In genomic region chr11:64037471-64038125, GRCm38 (mm10) we compare ENCODE assay signal across 18 mouse cellular contexts. TPM values are rescaled to one million over a fixed set of nuclear protein-coding genes. Genes with fewer than 3 reads are reported as not detected.
DNase-seq lines count a peak whose midpoint lies in the region; ATAC-seq and TF ChIP-seq lines count a peak whose summit lies in the region.
"Had no signal": no experiment of that assay in that cellular context is flagged by ENCODE, and none has a peak within 500 bp of the region (broad histone marks: within the 10 kb centered on the region; RNA-seq: fewer than 3 reads in every experiment).

No protein-coding gene starts in this region.

- TF ChIP-seq CTCF in kidney, postnatal 0 days (IDR thresholded peaks at IDR 0.05; ENCODE audit: low read depth) = no peak
- TF ChIP-seq CTCF in kidney, adult 2 months (conservative IDR thresholded peaks at IDR 0.05; ENCODE audit: insufficient read depth, insufficient read length, low read depth, low read length) = no peak
- TF ChIP-seq CTCF in G1E (IDR thresholded peaks at IDR 0.05; ENCODE audit: low read depth, low read length) = no peak
- no peak for TF ChIP-seq CTCF in thymus, adult 2 months (IDR thresholded peaks at IDR 0.05; ENCODE audit: borderline replicate concordance, control insufficient read depth, extremely low read depth, insufficient read depth, low read length, poor library complexity)

- no peak overlapping the region for H3K9ac ChIP-seq in kidney, postnatal 0 days (ENCODE audit: low read depth, low read length)
- no peak overlapping the region for H3K9ac ChIP-seq in forebrain, embryonic 16.5 days (replicated peaks; ENCODE audit: low read depth, low read length)
- H3K9ac ChIP-seq: embryonic facial prominence, embryonic 15.5 days; forebrain, embryonic 12.5 days; limb, embryonic 13.5 days; lung, embryonic 15.5 days had no signal

- H3K27ac ChIP-seq in kidney, postnatal 0 days = no peak overlapping the region
- H3K27ac ChIP-seq in kidney, adult 2 months (ENCODE audit: insufficient read depth, low read depth, low read length) = no peak overlapping the region
- no peak overlapping the region for H3K27ac ChIP-seq in thymus, adult 2 months (ENCODE audit: control insufficient read depth, insufficient read depth, low read length)
- H3K27ac ChIP-seq in forebrain, embryonic 16.5 days (ENCODE audit: low read length) = no peak overlapping the region
- H3K27ac ChIP-seq: embryonic facial prominence, embryonic 15.5 days; forebrain, embryonic 12.5 days; hindbrain, postnatal 0 days; limb, embryonic 13.5 days; lung, embryonic 15.5 days had no signal

- no peak for TF ChIP-seq POLR2A in kidney, adult 2 months (IDR thresholded peaks at IDR 0.05; ENCODE audit: low read depth, low read length)
- no peak for TF ChIP-seq POLR2A in thymus, adult 2 months (IDR thresholded peaks at IDR 0.05; ENCODE audit: control insufficient read depth, extremely low read depth, insufficient read depth, low read length, poor library complexity)

- no peak overlapping the region for H3K4me2 ChIP-seq in kidney, postnatal 0 days (ENCODE audit: low read length)
- no peak overlapping the region for H3K4me2 ChIP-seq in forebrain, embryonic 16.5 days (ENCODE audit: low read length)
- H3K4me2 ChIP-seq: embryonic facial prominence, embryonic 15.5 days; forebrain, embryonic 12.5 days; limb, embryonic 13.5 days; lung, embryonic 15.5 days; midbrain, embryonic 11.5 days had no signal

- H3K4me1 ChIP-seq in kidney, postnatal 0 days (replicated peaks; ENCODE audit: insufficient read depth, low read length) = 0 out of 2 replicates have a peak, but pooled peaks cover 6% of the 10 kb centered on the region
- H3K4me1 ChIP-seq in kidney, adult 2 months (ENCODE audit: control insufficient read depth, insufficient read depth, low read length) = no peaks in the 10 kb centered on the region
- peaks cover 59% of the 10 kb centered on the region for H3K4me1 ChIP-seq in G1E (ENCODE audit: insufficient read depth, low read depth, low read length)
- H3K4me1 ChIP-seq in thymus, adult 2 months (replicated peaks; ENCODE audit: control insufficient read depth, insufficient read depth, low read length) = peaks cover 6% of the 10 kb centered on the region
- no peaks in the 10 kb centered on the region for H3K4me1 ChIP-seq in forebrain, embryonic 16.5 days (replicated peaks; ENCODE audit: control insufficient read depth, insufficient read depth, low read length)

- H3K4me3 ChIP-seq in kidney, postnatal 0 days (replicated peaks; ENCODE audit: low read depth, low read length) = no peak overlapping the region
- H3K4me3 ChIP-seq in kidney, adult 2 months (ENCODE audit: insufficient read depth, low read depth, low read length) = no peak overlapping the region
- H3K4me3 ChIP-seq in G1E (ENCODE audit: low read depth, low read length) = peak overlapping the region; percentile 65; the same call in 1 of the 2 replicates
- no peak overlapping the region for H3K4me3 ChIP-seq in thymus, adult 2 months (ENCODE audit: control insufficient read depth, insufficient read depth, low read length)
- no peak overlapping the region for H3K4me3 ChIP-seq in forebrain, embryonic 16.5 days (replicated peaks; ENCODE audit: low read length)
- H3K4me3 ChIP-seq: embryonic facial prominence, embryonic 15.5 days; forebrain, embryonic 12.5 days; limb, embryonic 13.5 days; lung, embryonic 15.5 days; myocyte had no signal

- ATAC-seq in kidney, postnatal 0 days (replicated peaks; ENCODE audit: low FRiP score, low read depth) = no peak
- ATAC-seq in G1E (ENCODE audit: extremely low read depth, insufficient number of reproducible peaks, low FRiP score, poor library complexity, severe bottlenecking) = peak; percentile 86
- peak; percentile 27; the same call in 1 of the 2 replicates for ATAC-seq in megakaryocyte, adult 5-6 weeks (ENCODE audit: poor library complexity, severe bottlenecking)
- no peak for ATAC-seq in forebrain, embryonic 16.5 days
- ATAC-seq: hindbrain, postnatal 0 days had no signal

- peak; percentile 15 for DNase-seq in kidney, postnatal 0 days (ENCODE audit: low spot score)
- DNase-seq in kidney, adult 2 months = no peak
- DNase-seq in G1E (ENCODE audit: low spot score) = peak; percentile 77
- peak; percentile 39 for DNase-seq in embryo, embryonic 9.5 days (ENCODE audit: extremely low spot score)
- DNase-seq in thymus, adult 2 months = no peak
- no peak for DNase-seq in natural killer cell, adult 2 months (ENCODE audit: low spot score in 2 of 2)
- DNase-seq: cerebellum, postnatal 14 days; heart, postnatal 10 days; thymus, postnatal 4 days had no signal

- WGBS in kidney, postnatal 0 days = 74% methylated on average over 15 of the region's 15 CpGs
- WGBS in kidney, adult 2 months = 75% methylated on average over 15 of the region's 15 CpGs
- 62% methylated on average over 15 of the region's 15 CpGs for WGBS in thymus, adult 2 months
- 78% methylated on average over 15 of the region's 15 CpGs for WGBS in forebrain, embryonic 16.5 days

- no peaks in the 10 kb centered on the region for H3K36me3 ChIP-seq in kidney, postnatal 0 days (ENCODE audit: insufficient read depth, low read length)
- no peaks in the 10 kb centered on the region for H3K36me3 ChIP-seq in kidney, adult 2 months (ENCODE audit: control insufficient read depth, insufficient read depth, low read length)
- peaks cover 59% of the 10 kb centered on the region for H3K36me3 ChIP-seq in G1E (replicated peaks)
- H3K36me3 ChIP-seq in thymus, adult 2 months (ENCODE audit: control insufficient read depth, insufficient read depth, low read length) = no peaks in the 10 kb centered on the region
- no peaks in the 10 kb centered on the region for H3K36me3 ChIP-seq in forebrain, embryonic 16.5 days (ENCODE audit: control insufficient read depth, insufficient read depth)
- H3K36me3 ChIP-seq: embryonic facial prominence, embryonic 15.5 days; forebrain, embryonic 12.5 days; limb, embryonic 13.5 days; lung, embryonic 15.5 days had no signal

- H3K9me3 ChIP-seq in kidney, postnatal 0 days (replicated peaks; ENCODE audit: low read length) = no peaks in the 10 kb centered on the region
- no peaks in the 10 kb centered on the region for H3K9me3 ChIP-seq in G1E (replicated peaks)
- H3K9me3 ChIP-seq in forebrain, embryonic 16.5 days (ENCODE audit: control insufficient read depth, low read length) = no peaks in the 10 kb centered on the region
- H3K9me3 ChIP-seq: embryonic facial prominence, embryonic 15.5 days; forebrain, embryonic 12.5 days; limb, embryonic 13.5 days; lung, embryonic 15.5 days had no signal

- no peaks in the 10 kb centered on the region for H3K27me3 ChIP-seq in kidney, postnatal 0 days (ENCODE audit: insufficient read depth, low read length)
- H3K27me3 ChIP-seq in kidney, adult 2 months (replicated peaks; ENCODE audit: control insufficient read depth, insufficient read depth, low read length) = no peaks in the 10 kb centered on the region
- H3K27me3 ChIP-seq in G1E (ENCODE audit: insufficient read depth, low read length) = no peaks in the 10 kb centered on the region
- no peaks in the 10 kb centered on the region for H3K27me3 ChIP-seq in thymus, adult 2 months (ENCODE audit: control insufficient read depth, insufficient read depth, low read length)
- no peaks in the 10 kb centered on the region for H3K27me3 ChIP-seq in forebrain, embryonic 16.5 days (replicated peaks; ENCODE audit: control insufficient read depth, insufficient read depth, low read length)
- H3K27me3 ChIP-seq: embryonic facial prominence, embryonic 15.5 days; lung, embryonic 15.5 days had no signal

RNA-seq across cellular contexts. Expression of gene Cox10, which starts 41.7 kb away (rescaled TPM):
- polyA plus RNA-seq in kidney, postnatal 0 days (2015; fragmentation: Nextera tagmentation; extraction: Ambion mirVana) = 26.8 and 30.8 TPM in 2 replicates
- 20.0 and 21.8 TPM in 2 replicates for polyA plus RNA-seq in kidney, adult 2 months (2012; rRNA removed)
- total RNA-seq in G1E (2014; fragmentation: Nextera tagmentation) = 21.1 and 30.2 TPM in 2 replicates
- 19.2 and 19.4 TPM in 2 replicates for total RNA-seq in G1E (2017)
- 49.1 and 53.9 TPM in 2 replicates for polyA plus RNA-seq in G1E (2012)
- total RNA-seq in megakaryocyte, adult 5-6 weeks (2015) = 4.7 and 7.8 TPM in 2 replicates
- total RNA-seq in megakaryocyte, adult 5-6 weeks (2017) = 8.3 and 9.5 TPM in 2 replicates
- polyA plus RNA-seq in thymus, adult 2 months (2012; rRNA removed) = 20.2 and 24.2 TPM in 2 replicates
- 16.9 and 24.6 TPM in 2 replicates for polyA plus RNA-seq in forebrain, embryonic 16.5 days (2015; fragmentation: Nextera tagmentation; extraction: Ambion mirVana)

Comparison
In these comparisons a context has a peak if more than half of its experiments do, and no peak if none do; other contexts are left out.
1. DNase-seq: peak in kidney, postnatal 0 days (single experiment), G1E (single experiment) and embryo, embryonic 9.5 days (single experiment); none in kidney, adult 2 months (single experiment), thymus, adult 2 months (single experiment) and natural killer cell, adult 2 months (0 of 2).
2. ATAC-seq: peak in G1E (single experiment) and megakaryocyte, adult 5-6 weeks (single experiment); none in kidney, postnatal 0 days (single experiment) and forebrain, embryonic 16.5 days (single experiment).